Mouse (Mus musculus): ENCODE data around the gene Col16a1.

Col16a1 gene

GRCm38 (mm10) chr4:130044211-130044610 is 3.4 kb upstream of the Col16a1 start:
- ATAC-seq (ENCODE audit: low TSS enrichment) = no peak

GRCm38 (mm10) chr4:130045609-130046008 is 2.0 kb upstream of the Col16a1 start:
- no peak for ATAC-seq (ENCODE audit: low TSS enrichment)

DNA sequence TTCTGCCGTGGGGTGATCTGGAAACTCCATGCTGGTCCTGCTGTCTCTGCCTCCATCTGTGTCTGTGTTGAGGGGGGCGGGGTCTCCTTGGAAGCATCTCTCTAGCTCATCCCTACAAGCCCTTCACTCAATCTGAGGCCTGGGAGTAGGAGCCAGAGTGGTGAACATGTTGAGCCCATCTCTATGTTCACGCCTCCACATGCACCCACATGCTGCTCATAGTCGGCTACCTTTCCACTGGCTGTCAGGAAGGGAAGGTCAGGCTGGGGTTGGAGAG is 501 bp downstream of the Col16a1 start:
- no peak for ATAC-seq (ENCODE audit: low TSS enrichment)

- ATAC-seq (ENCODE audit: low TSS enrichment) = no peak
These were observed 2.6 kb downstream of the Col16a1 start for GRCm38 (mm10) chr4:130050056-130050824.

DNA sequence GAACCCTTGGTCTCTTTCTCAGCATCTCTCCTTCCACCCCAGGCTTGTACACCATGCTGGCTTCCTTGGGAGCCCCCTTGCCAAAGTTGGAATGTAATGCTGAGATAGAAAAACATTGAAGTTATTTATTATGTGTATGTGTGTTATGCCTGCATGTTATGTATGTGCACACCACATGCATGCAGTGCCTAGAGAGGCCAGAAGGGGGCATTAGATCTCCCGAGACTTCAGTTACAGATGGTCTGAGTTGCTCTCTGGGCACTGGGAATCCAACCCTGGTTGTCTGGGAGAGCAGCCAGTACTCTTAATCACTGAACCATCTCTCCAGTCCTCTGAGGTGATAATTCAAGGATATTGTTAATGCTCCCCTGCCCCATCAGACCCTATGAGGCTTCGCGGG is 4.6 kb downstream of the Col16a1 start:
- no peak for ATAC-seq (ENCODE audit: low TSS enrichment)

DNA sequence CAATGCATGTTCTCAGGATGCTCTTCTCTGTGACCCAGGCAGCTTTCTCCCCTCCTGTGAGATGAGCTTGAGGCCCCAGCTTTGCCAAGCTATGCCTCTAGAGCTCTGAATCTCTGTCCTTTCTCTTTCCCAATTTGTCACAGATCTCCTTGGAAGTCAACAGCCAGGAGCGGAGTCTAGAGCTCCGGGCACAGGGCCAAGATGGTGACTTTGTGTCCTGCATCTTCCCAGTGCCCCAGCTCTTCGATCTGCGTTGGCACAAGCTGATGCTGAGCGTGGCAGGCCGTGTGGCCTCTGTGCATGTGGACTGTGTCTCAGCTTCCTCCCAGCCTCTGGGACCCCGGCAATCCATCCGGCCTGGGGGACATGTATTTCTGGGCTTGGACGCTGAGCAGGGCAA is 5.5 kb downstream of the Col16a1 start:
- no peak for ATAC-seq (ENCODE audit: low TSS enrichment)

GRCm38 (mm10) chr4:130054727-130055126 is 7.1 kb downstream of the Col16a1 start:
- ATAC-seq (ENCODE audit: low TSS enrichment) = no peak

- ATAC-seq (ENCODE audit: low TSS enrichment) = 0 out of 2 replicates have a peak, but pooled peaks have one; percentile 28
These were observed 7.7 kb downstream of the Col16a1 start for GRCm38 (mm10) chr4:130055160-130056010.

DNA sequence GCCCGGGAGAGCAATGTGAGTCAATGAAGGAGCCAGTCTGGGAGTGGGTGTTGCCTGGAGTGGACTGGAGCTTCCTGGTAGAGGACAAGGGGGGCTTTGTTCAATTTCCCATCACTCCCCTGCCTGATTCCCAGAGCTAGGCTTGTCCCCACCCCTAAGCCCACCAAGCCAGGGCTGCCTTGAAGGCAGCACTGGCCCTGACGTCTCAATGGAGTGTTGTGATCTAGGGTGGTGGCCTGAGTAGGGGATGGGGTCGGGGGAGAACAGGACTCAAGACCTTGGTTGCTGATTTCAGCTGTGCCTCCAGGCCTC is 8.3 kb downstream of the Col16a1 start:
- no peak for ATAC-seq (ENCODE audit: low TSS enrichment)

GRCm38 (mm10) chr4:130056471-130056870 is 8.8 kb downstream of the Col16a1 start:
- no peak for ATAC-seq (ENCODE audit: low TSS enrichment)

DNA sequence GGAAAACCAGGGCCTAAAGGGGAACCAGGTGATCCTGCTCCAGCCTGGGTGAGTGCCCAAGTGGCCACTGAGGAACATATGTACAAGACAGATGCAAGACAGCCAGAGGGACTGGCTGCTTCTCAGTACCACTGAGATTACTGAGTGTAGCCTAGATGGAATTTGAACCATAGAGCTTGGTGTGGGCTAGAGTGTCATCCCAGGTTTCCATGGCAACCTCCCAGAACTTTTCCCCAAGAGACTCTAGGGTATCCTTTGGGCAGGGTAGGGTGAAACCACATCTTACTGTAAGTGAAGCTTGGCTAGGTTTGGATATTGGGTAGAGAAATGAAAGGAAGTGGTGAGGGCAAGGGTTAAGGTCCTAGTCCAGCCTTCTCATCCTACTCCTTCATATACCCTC is 13.3 kb downstream of the Col16a1 start:
- no peak for ATAC-seq (ENCODE audit: low TSS enrichment)

DNA sequence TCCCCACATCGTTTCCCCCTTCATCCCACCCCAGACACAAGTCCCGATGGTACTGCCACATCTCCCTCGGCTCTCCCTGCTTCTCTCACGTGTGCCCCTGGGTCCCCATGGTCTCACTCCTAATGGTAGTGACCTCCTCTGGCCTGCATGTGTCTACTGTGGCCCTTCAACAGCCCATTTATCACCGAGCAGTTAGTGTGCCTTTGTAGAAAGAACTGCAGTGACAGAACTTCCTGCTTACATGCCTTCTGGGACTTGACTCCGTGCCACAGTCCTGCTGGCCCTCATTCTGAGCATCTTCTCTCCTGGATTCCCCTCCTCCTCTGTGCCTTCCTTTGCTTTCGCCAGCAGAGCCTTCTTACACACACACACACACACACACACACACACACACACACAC is 15.6 kb downstream of the Col16a1 start:
- ATAC-seq (ENCODE audit: low TSS enrichment) = peak; percentile 27; the same call in 1 of the 2 replicates

- ATAC-seq (ENCODE audit: low TSS enrichment) = no peak
These were observed 19.2 kb downstream of the Col16a1 start for GRCm38 (mm10) chr4:130066816-130067215.

DNA sequence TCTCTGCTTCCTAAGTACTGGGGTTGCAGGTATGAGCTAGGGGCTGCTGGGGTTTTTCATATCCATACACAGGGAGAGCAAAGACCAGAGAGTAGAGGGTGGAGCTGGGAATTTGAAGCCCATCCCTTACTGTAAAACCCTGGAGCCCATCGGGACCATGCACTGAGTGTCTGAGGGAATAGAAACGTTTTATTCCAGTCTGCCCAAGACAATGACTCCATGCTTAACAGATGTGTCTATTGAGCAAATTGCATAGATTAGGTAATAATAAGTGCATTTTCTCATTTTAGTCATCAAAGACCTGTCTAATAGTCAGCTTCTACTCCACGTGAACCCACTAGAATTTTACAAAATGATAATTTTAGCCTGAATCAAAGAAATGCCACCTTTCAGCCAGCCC is 22.9 kb downstream of the Col16a1 start:
- ATAC-seq (ENCODE audit: low TSS enrichment) = no peak

- no peak for ATAC-seq (ENCODE audit: low TSS enrichment)
These were observed 24.1 kb downstream of the Col16a1 start for GRCm38 (mm10) chr4:130071758-130072157.

DNA sequence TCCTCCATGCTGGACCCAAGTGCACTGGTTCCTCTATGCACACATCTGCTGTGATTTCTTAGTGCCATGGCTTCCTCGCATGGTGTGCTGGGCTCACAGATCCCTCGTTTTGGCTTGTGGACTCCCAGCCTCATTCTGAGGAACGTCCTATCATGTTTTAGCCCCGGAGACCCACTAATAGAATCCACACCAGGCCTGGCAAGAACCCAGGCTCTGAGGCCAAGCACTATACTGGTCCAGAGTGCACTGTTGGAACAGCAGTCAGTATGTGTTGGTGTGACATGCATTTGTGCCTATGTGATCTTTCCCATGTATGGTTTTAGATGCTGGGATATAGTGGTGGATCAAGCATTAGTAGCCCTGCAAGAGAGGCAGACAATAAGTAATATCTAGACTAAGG is 25.7 kb downstream of the Col16a1 start:
- ATAC-seq (ENCODE audit: low TSS enrichment) = no peak

GRCm38 (mm10) chr4:130074761-130075515 is 27.3 kb downstream of the Col16a1 start:
- ATAC-seq (ENCODE audit: low TSS enrichment) = peak; percentile 60

GRCm38 (mm10) chr4:130076856-130077255 is 29.2 kb downstream of the Col16a1 start:
- ATAC-seq (ENCODE audit: low TSS enrichment) = no peak

GRCm38 (mm10) chr4:130078816-130079485 is 31.3 kb downstream of the Col16a1 start:
- peak; percentile 35; the same call in 1 of the 2 replicates for ATAC-seq (ENCODE audit: low TSS enrichment)

DNA sequence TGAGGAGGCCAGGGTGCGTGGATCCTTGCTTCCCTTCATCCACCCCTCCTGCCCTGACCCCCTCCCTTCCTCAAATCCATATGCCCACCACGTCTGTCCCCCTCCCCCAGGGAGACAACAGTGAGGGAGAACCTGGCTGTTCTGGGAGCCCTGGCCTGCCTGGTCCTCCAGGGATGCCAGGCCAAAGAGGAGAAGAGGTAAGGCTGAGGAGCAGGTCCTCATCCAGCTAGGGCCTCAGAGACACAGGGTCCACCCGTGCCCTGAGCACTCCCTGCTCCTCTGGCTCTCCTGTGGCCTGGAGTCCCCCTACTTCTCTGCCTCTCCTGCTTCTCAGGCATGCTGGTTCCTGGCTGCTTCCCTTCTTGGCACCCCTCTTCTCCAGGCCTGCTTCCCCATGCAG is 31.9 kb downstream of the Col16a1 start:
- ATAC-seq (ENCODE audit: low TSS enrichment) = no peak

DNA sequence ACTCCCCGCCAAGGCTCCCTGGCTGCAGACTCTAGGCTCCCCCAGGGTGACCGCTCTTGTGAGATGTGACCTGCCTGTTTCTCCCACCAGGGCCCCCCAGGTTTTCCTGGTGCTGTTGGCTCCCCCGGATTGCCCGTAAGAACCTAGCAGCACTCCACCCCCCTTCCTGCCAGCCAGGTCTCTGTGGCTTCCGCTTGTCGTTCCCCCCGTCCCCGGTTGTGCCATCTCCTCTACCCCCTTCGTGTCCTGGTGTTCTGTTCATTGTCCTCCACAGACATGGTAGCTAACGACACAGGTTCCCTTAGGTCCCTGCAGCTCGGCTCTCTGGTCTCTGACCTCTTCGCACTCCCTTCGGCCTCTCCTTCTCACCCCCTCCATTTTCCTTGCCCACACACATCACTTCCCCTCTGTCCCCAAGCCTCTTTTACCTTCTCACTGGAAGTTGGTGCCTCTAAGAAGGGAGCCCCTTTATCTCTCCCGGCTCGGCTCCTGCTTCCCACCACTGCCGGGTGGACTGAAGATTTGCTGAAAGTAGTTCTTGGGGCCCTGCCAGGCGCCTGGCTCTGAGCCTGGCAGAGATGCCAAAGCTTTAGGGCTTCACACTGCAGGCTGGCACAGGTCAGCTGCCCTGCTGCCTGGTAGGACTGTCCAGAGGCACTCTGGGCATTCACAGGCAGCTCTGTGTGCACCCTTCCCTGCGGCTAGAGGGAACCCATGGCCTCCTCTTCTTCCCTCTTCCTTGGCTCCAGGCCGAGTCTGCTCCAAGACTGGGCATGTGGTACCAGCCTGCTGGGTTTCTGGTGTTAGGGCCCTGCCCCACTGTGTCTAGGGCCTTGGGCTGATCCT is 33.9 kb downstream of the Col16a1 start:
- ATAC-seq (ENCODE audit: low TSS enrichment) = peak; percentile 34; the same call in 1 of the 2 replicates
